Mouse (Mus musculus): ENCODE results near the gene S100a1.

S100a1 gene

GRCm38 (mm10) chr3:90508950-90509746, 5.0 kb downstream of the S100a1 start, which contains the start of gene Chtop:
TSS of gene Chtop (minus strand) at chr3:90509498.
- peak; percentile 99 for DNase-seq

- no peak for DNase-seq
Observed at GRCm38 (mm10) chr3:90508287-90508949, 5.8 kb downstream of the S100a1 start.

- no peak for DNase-seq
Observed at GRCm38 (mm10) chr3:90506362-90506761, 7.8 kb downstream of the S100a1 start.

GRCm38 (mm10) chr3:90505216-90505615, 9.0 kb downstream of the S100a1 start:
- no peak for DNase-seq

GRCm38 (mm10) chr3:90503444-90503843, 10.7 kb downstream of the S100a1 start:
- DNase-seq = no peak

- no peak for DNase-seq
Observed at GRCm38 (mm10) chr3:90497597-90497996, 16.6 kb downstream of the S100a1 start.

- no peak for DNase-seq
Observed at GRCm38 (mm10) chr3:90495850-90496525, 18.2 kb downstream of the S100a1 start.

GRCm38 (mm10) chr3:90493831-90494540, 20.2 kb downstream of the S100a1 start:
- DNase-seq = no peak

GRCm38 (mm10) chr3:90491350-90491749, 22.8 kb downstream of the S100a1 start:
- peak; percentile 61 for DNase-seq

- DNase-seq = peak; percentile 94
Observed at GRCm38 (mm10) chr3:90490696-90491256, 23.4 kb downstream of the S100a1 start, which contains the start of gene Snapin. TSS of gene Snapin (minus strand) at chr3:90491033.

- DNase-seq = no peak
Observed at GRCm38 (mm10) chr3:90488576-90488975, 25.6 kb downstream of the S100a1 start.

GRCm38 (mm10) chr3:90486998-90487397, 27.2 kb downstream of the S100a1 start:
- DNase-seq = no peak

- DNase-seq = peak; percentile 98
Observed at GRCm38 (mm10) chr3:90475831-90476611, 38.2 kb downstream of the S100a1 start, which contains the start of gene Ilf2. TSS of gene Ilf2 (plus strand) at chr3:90476126.

- DNase-seq = peak; percentile 59
Observed at GRCm38 (mm10) chr3:90475151-90475830, 38.9 kb downstream of the S100a1 start.

- no peak for DNase-seq
Observed at GRCm38 (mm10) chr3:90472213-90472612, 42.0 kb downstream of the S100a1 start.

GRCm38 (mm10) chr3:90467618-90468300, 46.4 kb downstream of the S100a1 start:
- DNase-seq = no peak

- peak; percentile 63 for DNase-seq
Observed at GRCm38 (mm10) chr3:90466311-90466766, 47.9 kb downstream of the S100a1 start.

GRCm38 (mm10) chr3:90465686-90466310, 48.4 kb downstream of the S100a1 start, which contains the start of gene Npr1:
TSS of gene Npr1 (minus strand) at chr3:90465866.
- DNase-seq = no peak

- DNase-seq = no peak
Observed at GRCm38 (mm10) chr3:90465081-90465685, 49.0 kb downstream of the S100a1 start.
